Mouse (Mus musculus) hindbrain, embryonic 16.5 days (tissue): ENCODE data around the gene Fam69a. TPM values are rescaled to one million over a fixed set of nuclear protein-coding genes. Genes with fewer than 3 reads are reported as not detected.
"Not testable (repeated sequence)": the region's sequence is repeated elsewhere in the genome, so short reads cannot be mapped to it uniquely, and the experiment has no call there.

Experiments used
- ATAC-seq: fragments of 200-750 bp; cut with Nextera tagmentation; 2 replicates; pipeline ENCODE4 v1.8.0; 2017; ENCODE audit warnings: moderate TSS enrichment, moderate library complexity
- H3K27ac ChIP-seq: fragments of 300-500 bp; sonication (generic); 2 replicates; pipeline ENCODE4 v1.5.1; 2014; ENCODE audit warnings: low read depth, mild to moderate bottlenecking, control low read depth, low read length, moderate library complexity
- H3K27me3 ChIP-seq: fragments of 300-500 bp; sonication (generic); replicated peaks from 2 replicates; pipeline ENCODE4 v1.6.1; 2014; ENCODE audit warnings: low read length; ENCODE audit not compliant: control insufficient read depth, insufficient read depth
- H3K36me3 ChIP-seq: fragments of 300-500 bp; sonication (generic); 2 replicates; pipeline ENCODE4 v1.6.1; 2014; ENCODE audit warnings: mild to moderate bottlenecking, low read length, moderate library complexity, mixed read lengths; ENCODE audit not compliant: control insufficient read depth, insufficient read depth
- H3K4me1 ChIP-seq: fragments of 300-500 bp; sonication (generic); 2 replicates; pipeline ENCODE4 v1.6.1; 2014; ENCODE audit warnings: low read depth, low read length; ENCODE audit not compliant: control insufficient read depth, insufficient read depth
- H3K4me2 ChIP-seq: fragments of 300-500 bp; sonication (generic); 2 replicates; pipeline ENCODE4 v1.6.1; 2014; ENCODE audit warnings: mild to moderate bottlenecking, low read length, control low read depth, moderate library complexity
- H3K4me3 ChIP-seq: fragments of 300-500 bp; sonication (generic); 2 replicates; pipeline ENCODE4 v1.5.1; 2014; ENCODE audit warnings: mild to moderate bottlenecking, low read length, control low read depth, moderate library complexity
- H3K9ac ChIP-seq: fragments of 300-500 bp; sonication (generic); 2 replicates; pipeline ENCODE4 v1.6.1; 2014; ENCODE audit warnings: low read depth, mild to moderate bottlenecking, control low read depth, low read length, moderate library complexity
- H3K9me3 ChIP-seq: fragments of 300-500 bp; sonication (generic); 2 replicates; pipeline ENCODE4 v1.6.1; 2014; ENCODE audit warnings: mild to moderate bottlenecking, low read length, moderate library complexity; ENCODE audit not compliant: control insufficient read depth
- WGBS: fragments of 180-500 bp; shearing (Covaris S2); extraction: QIAGEN DNeasy Blood & Tissue Kit; methylation state at CpG from one replicate; pipeline ENCODE4 v1.1.7; 2014; 5-methylcytosine and 5-hydroxymethylcytosine counted together
- polyA plus RNA-seq: library from polyadenylated mRNA; unstranded; fragments of >200 nt; fragmentation: Nextera tagmentation; extraction: Ambion mirVana; gene quantifications from 2 replicates; pipeline ENCODE4 v1.2.1, GENCODE M21; 2015

The Fam69a gene
- polyA plus RNA-seq, 1 experiment from 2014 or later, result 73.3 TPM

DNA sequence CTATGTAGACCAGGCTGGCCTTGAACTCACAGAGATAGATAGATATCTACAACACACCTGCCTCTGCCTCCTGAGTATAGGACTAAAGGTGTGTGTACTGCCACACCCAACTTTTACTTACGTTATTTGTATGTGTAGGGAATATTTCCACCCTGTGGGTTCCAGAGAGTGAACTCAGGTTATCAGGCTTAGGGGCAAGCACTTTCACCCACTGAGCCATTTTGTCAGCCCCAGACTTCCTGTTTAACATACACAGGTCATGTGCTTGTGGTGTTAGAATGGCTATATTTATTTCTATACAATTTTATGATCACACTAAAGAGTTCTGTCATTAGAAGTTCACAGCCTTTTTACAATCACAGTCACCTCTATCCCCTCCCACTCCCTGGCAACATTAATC, 43.9 kb downstream of the Fam69a start:
- no peak overlapping the region for H3K9ac ChIP-seq
- whole genome bisulfite sequencing, result 81% methylated on average over 1 of the region's 1 CpGs
- H3K27me3 ChIP-seq, result no peaks in the 10 kb centered on the region
- no peak overlapping the region for H3K27ac ChIP-seq
- no peaks in the 10 kb centered on the region for H3K9me3 ChIP-seq
- H3K4me2 ChIP-seq, result no peak overlapping the region
- peaks cover 6% of the 10 kb centered on the region; the same call in 1 of the 2 replicates for H3K4me1 ChIP-seq
- ATAC-seq, result no peak
- H3K4me3 ChIP-seq, result no peak overlapping the region
- no peaks in the 10 kb centered on the region for H3K36me3 ChIP-seq

DNA sequence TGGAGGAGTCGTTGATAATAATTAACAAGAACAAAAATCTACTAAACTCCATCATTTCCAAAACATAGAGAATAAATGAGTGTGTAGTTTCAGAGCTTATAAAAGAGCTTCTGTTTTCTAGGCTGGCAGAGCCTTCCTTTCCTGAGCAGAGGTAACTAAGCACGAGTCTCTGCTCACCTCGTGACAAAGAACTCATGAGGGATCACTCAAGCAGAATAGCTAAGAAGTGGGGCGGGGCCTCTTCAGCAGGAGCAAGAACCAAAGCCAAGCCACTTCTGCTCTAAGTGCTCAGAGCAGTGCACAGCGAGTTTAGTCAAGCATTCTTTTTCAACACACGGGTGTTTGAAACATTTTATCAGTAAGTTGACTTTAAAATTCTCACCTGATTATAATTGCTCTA, 45.7 kb downstream of the Fam69a start:
- H3K27ac ChIP-seq, result no peak overlapping the region
- H3K4me2 ChIP-seq, result no peak overlapping the region
- 53% methylated on average over 6 of the region's 6 CpGs for WGBS
- H3K4me3 ChIP-seq, result no peak overlapping the region
- H3K4me1 ChIP-seq, result no peaks in the 10 kb centered on the region
- H3K9me3 ChIP-seq, result no peaks in the 10 kb centered on the region
- no peak overlapping the region for H3K9ac ChIP-seq
- no peak for ATAC-seq
- H3K27me3 ChIP-seq, result no peaks in the 10 kb centered on the region
- no peaks in the 10 kb centered on the region for H3K36me3 ChIP-seq

DNA sequence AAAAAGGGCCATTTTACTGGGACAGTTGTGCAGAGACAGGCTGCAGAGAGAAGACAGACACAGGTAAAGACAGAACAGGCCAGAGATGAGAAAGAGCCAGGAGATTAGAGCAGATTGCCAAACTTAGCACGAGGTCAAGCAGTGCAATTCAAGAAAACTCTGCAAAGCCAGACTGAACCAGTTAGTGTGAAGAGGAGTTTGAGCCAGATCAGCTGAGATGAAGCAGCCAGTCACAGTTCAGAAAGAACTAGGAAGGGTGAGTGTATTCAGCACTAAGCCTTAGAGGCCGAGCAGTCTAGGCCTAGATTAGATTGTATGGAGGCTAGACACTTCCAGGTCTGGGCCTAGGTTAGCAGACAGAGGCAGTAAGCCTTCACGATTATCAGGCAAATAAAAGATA, 47.2 kb downstream of the Fam69a start:
- Histone ChIP-seq H3K27me3 (no peaks in the 10 kb centered on the region), H3K4me2 (no peak overlapping the region), H3K27ac (no peak overlapping the region), H3K9ac (no peak overlapping the region), H3K9me3 (no peaks in the 10 kb centered on the region), H3K36me3 (no peaks in the 10 kb centered on the region), H3K4me3 (no peak overlapping the region), H3K4me1 (no peaks in the 10 kb centered on the region)
- ATAC-seq, result no peak
- 88% methylated on average over 3 of the region's 3 CpGs for WGBS

DNA sequence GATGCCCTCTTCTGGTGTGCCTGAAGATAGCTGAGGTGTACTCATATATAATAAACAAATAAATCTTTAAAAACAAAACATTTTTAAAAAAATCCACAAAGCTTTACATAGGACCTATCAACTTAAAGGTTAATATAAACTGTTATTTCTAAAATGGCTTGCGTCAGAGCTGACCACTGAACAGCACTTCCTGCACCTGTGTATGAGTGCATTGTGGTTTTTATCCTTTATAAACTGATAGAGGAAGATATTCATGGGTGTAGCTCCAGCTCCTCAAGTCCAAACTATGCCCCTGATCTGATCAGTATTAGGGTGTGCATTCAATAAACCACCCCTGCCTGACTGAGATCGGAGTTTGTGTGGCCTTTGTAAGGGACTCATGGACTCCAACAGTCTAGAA, 48.0 kb downstream of the Fam69a start:
- H3K4me2 ChIP-seq, result no peak overlapping the region
- H3K36me3 ChIP-seq, result no peaks in the 10 kb centered on the region
- H3K9ac ChIP-seq, result no peak overlapping the region
- 96% methylated on average over 2 of the region's 2 CpGs for WGBS
- H3K9me3 ChIP-seq, result no peaks in the 10 kb centered on the region
- H3K4me1 ChIP-seq, result no peaks in the 10 kb centered on the region
- no peak for ATAC-seq
- H3K27me3 ChIP-seq, result no peaks in the 10 kb centered on the region
- H3K4me3 ChIP-seq, result no peak overlapping the region
- no peak overlapping the region for H3K27ac ChIP-seq

DNA sequence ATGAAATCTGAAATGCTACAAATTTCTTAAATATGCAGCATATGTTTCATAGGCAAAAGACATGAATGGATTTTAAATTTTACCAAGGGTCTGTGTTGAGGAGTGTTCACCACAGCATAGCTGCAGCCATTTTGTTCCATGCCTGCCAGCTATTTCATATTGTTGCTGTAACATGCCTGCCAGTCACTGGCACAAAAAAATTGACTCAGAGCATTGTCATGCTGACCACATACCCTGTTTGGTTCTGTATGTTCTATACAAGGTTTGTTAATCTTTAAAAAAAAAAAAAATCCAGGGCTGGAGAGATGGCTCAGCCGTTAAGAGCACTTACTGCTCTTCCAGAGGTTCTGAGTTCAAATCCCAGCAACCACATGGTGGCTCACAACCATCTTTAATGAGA, 48.4 kb downstream of the Fam69a start:
- not testable (repeated sequence) for H3K4me1 ChIP-seq, H3K27ac ChIP-seq, H3K4me2 ChIP-seq, ATAC-seq, H3K36me3 ChIP-seq, H3K27me3 ChIP-seq, H3K9me3 ChIP-seq, H3K9ac ChIP-seq, H3K4me3 ChIP-seq
- WGBS, result 65% methylated on average over 1 of the region's 1 CpGs

DNA sequence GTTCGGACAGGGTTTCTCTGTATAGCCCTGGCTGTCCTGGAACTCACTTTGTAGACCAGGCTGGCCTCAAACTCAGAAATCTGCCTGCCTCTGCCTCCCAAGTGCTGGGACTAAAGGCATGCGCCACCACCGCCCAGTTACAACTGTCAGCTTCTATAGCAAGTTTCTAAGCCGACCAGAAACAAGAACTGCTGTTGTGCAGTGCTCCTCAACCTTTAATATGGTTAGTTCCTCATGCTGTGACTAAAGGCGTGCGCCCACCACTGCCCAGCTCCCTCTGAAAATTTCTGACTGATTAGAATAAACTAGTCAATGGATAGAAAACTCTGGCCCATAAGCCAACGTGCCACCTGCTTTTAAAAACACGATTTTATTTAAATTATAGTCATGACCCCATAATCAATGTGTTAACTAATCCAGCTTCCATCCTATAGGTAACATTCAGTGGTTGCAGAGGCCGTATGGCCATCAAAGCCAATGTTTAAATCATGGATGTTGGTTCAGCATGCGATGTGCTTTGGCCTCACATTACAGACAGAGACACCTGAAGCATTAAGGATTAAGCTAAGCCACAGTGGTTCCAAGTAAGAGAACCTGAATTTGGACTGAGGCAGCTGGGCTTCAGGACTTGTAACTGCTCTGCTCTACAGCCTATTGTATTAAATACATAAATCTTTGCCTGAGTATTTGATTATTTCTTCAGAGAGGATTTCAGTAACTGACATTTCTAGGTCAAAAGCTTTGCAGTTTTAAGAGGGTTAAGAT, 50.1 kb downstream of the Fam69a start:
- no peak overlapping the region for H3K4me2 ChIP-seq
- WGBS, result 91% methylated on average over 10 of the region's 10 CpGs

DNA sequence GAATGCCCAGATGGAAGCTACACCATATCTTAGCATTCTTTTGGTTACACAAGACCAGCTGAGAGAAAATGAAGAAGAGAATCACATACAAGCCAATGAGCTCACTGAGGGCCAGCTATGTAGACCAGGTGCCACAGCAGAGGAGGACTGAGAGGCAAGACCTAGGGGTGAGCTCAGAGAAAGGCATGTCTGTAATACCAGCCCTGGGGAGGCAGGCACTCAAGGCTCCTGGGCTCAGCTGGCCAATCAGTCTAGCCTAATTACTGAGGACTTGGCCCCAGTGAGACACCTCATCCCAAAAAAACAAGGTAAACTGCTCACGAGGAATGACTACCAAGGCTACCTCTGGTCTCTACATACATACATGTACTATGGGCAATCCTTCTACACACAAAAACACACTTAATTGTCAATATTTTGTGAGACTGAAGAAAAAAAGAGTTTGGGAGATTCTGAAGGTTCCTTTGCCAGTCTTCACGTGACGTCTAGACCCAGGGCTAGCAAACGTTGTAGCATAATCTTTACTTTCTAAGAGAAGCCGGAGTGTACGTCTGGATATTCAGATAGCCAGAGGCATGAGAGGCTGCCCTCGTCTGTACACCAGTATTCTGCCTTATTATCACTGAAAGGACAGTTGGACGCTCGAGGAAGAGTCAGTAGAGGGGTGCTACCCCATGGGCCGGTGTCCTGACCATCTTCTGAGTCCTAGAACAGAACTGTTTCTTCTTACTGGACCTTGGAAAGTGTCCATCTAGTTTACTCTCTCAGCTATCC, 51.9 kb downstream of the Fam69a start:
- no peaks in the 10 kb centered on the region; the same call in 1 of the 2 replicates for H3K4me1 ChIP-seq
- no peak overlapping the region for H3K9ac ChIP-seq
- ATAC-seq, result no peak
- 89% methylated on average over 10 of the region's 10 CpGs for WGBS
- H3K27ac ChIP-seq, result no peak overlapping the region
- no peaks in the 10 kb centered on the region for H3K27me3 ChIP-seq
- H3K4me3 ChIP-seq, result no peak overlapping the region
- H3K9me3 ChIP-seq, result no peaks in the 10 kb centered on the region
- H3K36me3 ChIP-seq, result no peaks in the 10 kb centered on the region
- no peak overlapping the region for H3K4me2 ChIP-seq

More for the DNA sequence above, 50.1 kb downstream of the Fam69a start:
- Histone ChIP-seq H3K9me3 (no peaks in the 10 kb centered on the region), H3K9ac (no peak overlapping the region), H3K4me1 (no peaks in the 10 kb centered on the region; the same call in 1 of the 2 replicates), H3K36me3 (no peaks in the 10 kb centered on the region), H3K4me3 (no peak overlapping the region), H3K27ac (no peak overlapping the region), H3K27me3 (no peaks in the 10 kb centered on the region)
- no peak for ATAC-seq

DNA sequence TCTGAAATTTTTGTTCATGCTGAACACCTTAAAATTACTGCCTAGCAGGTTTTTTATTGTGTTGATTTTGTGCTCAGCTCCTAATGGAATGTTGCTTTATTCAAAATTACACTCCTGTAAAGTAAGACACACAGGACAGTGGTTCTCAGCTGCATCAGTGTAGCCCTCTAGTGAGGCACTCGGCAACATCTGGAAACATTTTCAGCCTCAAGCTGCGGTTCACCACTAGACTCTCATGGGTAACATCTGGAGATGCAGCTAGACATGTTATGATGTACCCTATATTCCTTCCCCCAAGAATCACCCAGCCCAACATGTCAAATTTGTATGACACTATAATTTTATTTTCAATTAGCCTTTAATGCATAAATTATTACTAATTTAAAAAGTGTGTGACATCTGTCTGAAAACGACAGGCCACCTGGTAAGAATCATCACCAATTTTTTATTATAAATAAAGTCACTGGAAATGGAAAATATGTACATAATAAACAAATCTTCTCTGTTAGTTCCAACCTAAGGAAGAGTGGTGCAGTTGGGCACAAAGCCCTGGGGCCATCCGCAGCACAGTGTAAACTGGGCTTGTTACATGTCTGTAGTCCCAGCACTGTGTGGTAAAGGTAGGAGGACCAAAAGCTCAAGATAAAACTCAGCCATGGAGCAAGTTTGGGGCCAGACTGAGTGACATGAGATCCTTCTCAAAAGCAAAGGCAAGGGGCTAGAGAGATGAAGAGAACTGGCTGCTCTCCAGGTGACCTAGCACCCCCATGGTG, 53.5 kb downstream of the Fam69a start:
- no peak for ATAC-seq
- Histone ChIP-seq H3K4me1 (no peaks in the 10 kb centered on the region; the same call in 1 of the 2 replicates), H3K9ac (no peak overlapping the region), H3K9me3 (no peaks in the 10 kb centered on the region), H3K4me3 (no peak overlapping the region), H3K27ac (no peak overlapping the region), H3K4me2 (no peak overlapping the region), H3K27me3 (no peaks in the 10 kb centered on the region), H3K36me3 (no peaks in the 10 kb centered on the region)
- 72% methylated on average over 4 of the region's 4 CpGs for WGBS

DNA sequence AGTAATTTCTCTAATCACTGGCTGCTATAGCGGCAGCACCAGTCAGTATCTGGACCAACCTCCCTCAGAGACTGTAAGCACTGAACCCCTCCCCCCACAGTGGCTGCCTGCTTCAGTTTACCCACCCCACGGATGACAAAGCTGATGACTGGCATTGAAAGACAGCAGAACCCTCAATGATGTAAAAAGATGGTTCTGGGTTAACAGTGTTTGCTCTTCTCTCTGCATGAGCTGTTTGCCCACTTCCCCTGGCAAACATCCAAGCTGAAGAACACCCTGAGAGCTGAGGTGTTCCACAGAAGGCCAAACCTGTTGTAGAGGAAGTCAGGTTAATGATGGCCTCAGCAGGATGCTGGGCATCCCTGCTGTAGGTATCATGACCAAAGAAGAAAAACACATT, 54.3 kb downstream of the Fam69a start:
- H3K27me3 ChIP-seq, result no peaks in the 10 kb centered on the region
- no peaks in the 10 kb centered on the region for H3K36me3 ChIP-seq
- ATAC-seq, result no peak
- H3K4me3 ChIP-seq, result no peak overlapping the region
- H3K4me1 ChIP-seq, result no peaks in the 10 kb centered on the region; the same call in 1 of the 2 replicates
- no peaks in the 10 kb centered on the region for H3K9me3 ChIP-seq
- WGBS, result 53% methylated on average over 2 of the region's 2 CpGs
- no peak overlapping the region for H3K9ac ChIP-seq
- H3K4me2 ChIP-seq, result no peak overlapping the region
- no peak overlapping the region for H3K27ac ChIP-seq
